Mouse (Mus musculus) C2C12 (cell line): ENCODE measurements at regions not wholly inside any gene's neighbourhood (a gene's known extent, or its start where the extent isn't known, plus 50 kb on each side); places are given as distances from the start of the nearest gene placed in this dataset.

Experiments used
- H3K27me3 ChIP-seq: one replicate; pipeline ENCODE4 v1.6.1; 2011; ENCODE audit not compliant: control insufficient read depth, insufficient read depth, insufficient read length
- H3K36me3 ChIP-seq: one replicate; pipeline ENCODE4 v1.6.1; 2011; ENCODE audit not compliant: control insufficient read depth, insufficient read depth
- H3K4me3 ChIP-seq: one replicate; pipeline ENCODE4 v1.5.1; 2011; ENCODE audit warnings: mild to moderate bottlenecking, control low read depth; ENCODE audit not compliant: poor library complexity, insufficient read depth, severe bottlenecking
- H3K79me2 ChIP-seq: one replicate; pipeline ENCODE4 v1.6.1; 2011; ENCODE audit not compliant: control insufficient read depth, insufficient read depth
- H3K79me3 ChIP-seq: one replicate; pipeline ENCODE4 v1.6.1; 2011; ENCODE audit warnings: low read depth, control low read depth
- H3ac ChIP-seq: one replicate; pipeline ENCODE3; 2011; ENCODE audit warnings: low read depth; ENCODE audit not compliant: control insufficient read depth, insufficient read length
- CEBPB ChIP-seq: IDR thresholded peaks from one replicate; pipeline ENCODE4 v1.6.1; 2011; ENCODE audit warnings: low read depth, mild to moderate bottlenecking, control low read depth, moderate library complexity
- CTCF ChIP-seq: IDR thresholded peaks from one replicate; pipeline ENCODE4 v1.5.1; 2011; ENCODE audit not compliant: control insufficient read depth, insufficient read depth, insufficient read length
- FOSL1 ChIP-seq: IDR thresholded peaks from one replicate; pipeline ENCODE4 v1.8.0; 2011; ENCODE audit warnings: mild to moderate bottlenecking, low read length; ENCODE audit not compliant: poor library complexity, insufficient read depth, severe bottlenecking
- MAX ChIP-seq: IDR thresholded peaks from one replicate; pipeline ENCODE4 v1.6.1; 2011; ENCODE audit warnings: mild to moderate bottlenecking, control low read depth
- MYOD1 ChIP-seq: IDR thresholded peaks from one replicate; pipeline ENCODE4 v1.6.1; 2011; ENCODE audit warnings: low read depth; ENCODE audit not compliant: control insufficient read depth, insufficient read length
- MYOG ChIP-seq: IDR thresholded peaks from one replicate; pipeline ENCODE4 v1.6.1; 2011; ENCODE audit not compliant: control insufficient read depth, insufficient read length; ENCODE audit errors: extremely low read depth
- USF1 ChIP-seq: IDR thresholded peaks from one replicate; pipeline ENCODE4 v1.6.1; 2011; ENCODE audit warnings: low read depth, mild to moderate bottlenecking, control low read depth, moderate library complexity

DNA sequence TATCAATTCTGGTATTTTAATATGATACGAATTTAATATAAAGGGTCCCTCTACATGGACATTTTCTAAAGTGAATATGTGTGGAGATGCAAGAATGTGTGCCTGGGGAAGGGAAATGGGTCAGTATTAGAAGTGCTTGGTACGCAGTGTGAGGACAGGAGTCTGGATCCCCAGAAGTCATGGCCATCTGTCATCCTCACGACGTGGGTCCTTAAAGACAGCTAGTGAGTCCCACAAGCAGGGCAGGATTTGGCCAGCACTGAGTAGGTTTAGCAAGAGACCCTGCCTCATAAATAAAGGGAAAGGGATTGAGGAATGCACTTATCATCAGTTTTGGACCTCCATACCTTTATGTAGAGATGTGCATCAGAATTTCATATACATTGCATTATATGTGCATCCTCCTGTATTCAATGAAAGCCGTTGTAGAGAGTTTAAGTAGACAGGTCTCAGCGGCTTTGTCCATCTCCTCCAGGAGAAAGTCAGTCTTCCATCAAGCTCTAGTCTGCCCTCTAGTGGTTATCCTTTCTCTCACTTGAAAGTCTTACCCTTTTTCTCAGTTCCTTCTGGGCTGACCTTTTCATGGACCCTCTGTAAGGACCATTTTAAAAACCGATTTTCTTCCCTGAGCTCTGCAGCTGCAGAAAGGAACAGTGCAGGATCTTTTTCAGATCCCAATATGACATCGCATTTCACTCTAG, 434.0 kb upstream of the Apob start:
- H3K4me3 ChIP-seq = no peak overlapping the region

DNA sequence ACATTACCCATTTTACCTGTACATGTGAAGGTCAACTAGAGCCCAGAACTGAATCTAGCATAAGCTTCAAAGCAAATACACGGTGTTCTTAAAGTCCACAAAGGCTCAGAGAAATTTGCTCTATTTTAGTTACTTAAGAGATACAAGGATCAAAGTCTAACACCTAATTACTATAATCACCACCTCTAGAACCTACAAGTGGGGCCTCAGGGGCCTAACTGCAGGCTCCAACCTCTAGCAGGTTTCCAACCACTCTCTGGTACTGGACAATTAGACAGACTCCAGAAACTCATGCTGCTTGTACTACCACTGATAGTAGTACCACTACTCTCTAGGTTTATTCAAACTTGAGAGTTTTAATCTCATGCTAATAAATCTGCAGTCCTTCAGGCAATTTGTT, 428.7 kb upstream of the Apob start:
- H3K79me2 ChIP-seq = no peaks in the 10 kb centered on the region
- H3K36me3 ChIP-seq = no peaks in the 10 kb centered on the region
- H3K79me3 ChIP-seq = no peaks in the 10 kb centered on the region
- TF ChIP-seq CEBPB (no peak), FOSL1 (no peak), MYOD1 (no peak), MYOG (no peak), CTCF (no peak), USF1 (no peak), MAX (no peak)
- no peak overlapping the region for H3ac ChIP-seq
- H3K4me3 ChIP-seq = no peak overlapping the region
- H3K27me3 ChIP-seq = no peaks in the 10 kb centered on the region

More for the DNA sequence above, 434.0 kb upstream of the Apob start:
- Histone ChIP-seq H3K79me3 (no peaks in the 10 kb centered on the region), H3K36me3 (no peaks in the 10 kb centered on the region), H3ac (no peak overlapping the region), H3K27me3 (no peaks in the 10 kb centered on the region), H3K79me2 (no peaks in the 10 kb centered on the region)
- TF ChIP-seq CTCF = no peak
- TF ChIP-seq MYOG = no peak
- TF ChIP-seq USF1 = no peak
- TF ChIP-seq MAX = no peak
- no peak for TF ChIP-seq CEBPB
- no peak for TF ChIP-seq MYOD1
- TF ChIP-seq FOSL1 = no peak

DNA sequence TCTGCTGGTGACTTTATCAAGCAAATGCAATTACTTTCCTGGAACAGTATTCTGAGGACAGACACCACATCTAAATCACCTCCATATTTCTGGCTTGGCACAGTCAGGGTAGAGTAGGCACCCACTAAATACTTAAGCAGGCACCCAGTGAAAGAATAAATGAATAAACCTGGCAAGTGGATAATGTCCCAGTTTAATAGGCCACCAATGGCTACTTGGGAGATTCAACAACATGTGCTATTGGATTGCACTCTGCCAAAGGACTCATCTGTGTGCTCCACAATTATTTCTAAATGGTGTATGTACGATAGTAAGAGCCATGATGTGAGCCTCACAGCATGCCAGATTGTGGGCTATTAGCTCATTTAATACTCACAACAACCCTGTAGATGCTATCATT, 417.2 kb upstream of the Apob start:
- no peaks in the 10 kb centered on the region for H3K79me2 ChIP-seq
- no peak overlapping the region for H3ac ChIP-seq
- TF ChIP-seq USF1 (no peak), MAX (no peak), CEBPB (no peak), CTCF (no peak), MYOD1 (no peak), FOSL1 (no peak), MYOG (no peak)
- no peaks in the 10 kb centered on the region for H3K27me3 ChIP-seq
- H3K4me3 ChIP-seq = no peak overlapping the region
- H3K36me3 ChIP-seq = no peaks in the 10 kb centered on the region
- no peaks in the 10 kb centered on the region for H3K79me3 ChIP-seq

DNA sequence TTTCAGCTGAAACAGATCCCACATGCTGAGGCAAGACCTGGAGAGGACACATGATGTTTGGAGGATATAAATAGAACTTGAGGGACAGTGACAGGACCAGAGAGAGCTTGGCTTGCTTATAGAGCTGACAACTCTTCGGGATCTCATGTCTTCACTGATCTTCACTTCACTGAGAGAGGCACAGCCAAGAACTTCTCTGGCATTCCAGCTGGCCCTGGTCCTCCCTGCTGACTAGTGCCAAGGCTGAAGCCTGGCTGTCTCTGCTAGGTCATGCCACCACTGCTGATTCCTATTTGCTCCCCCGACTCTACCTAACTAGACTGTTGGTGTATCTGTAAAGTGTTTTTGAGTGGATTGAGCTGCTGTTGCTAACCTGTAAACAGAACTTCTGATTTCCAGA, 401.4 kb upstream of the Apob start:
- H3K4me3 ChIP-seq = no peak overlapping the region
- no peak overlapping the region for H3ac ChIP-seq
- no peaks in the 10 kb centered on the region for H3K36me3 ChIP-seq
- no peaks in the 10 kb centered on the region for H3K27me3 ChIP-seq
- H3K79me2 ChIP-seq = no peaks in the 10 kb centered on the region
- TF ChIP-seq CEBPB (no peak), MYOG (no peak), USF1 (no peak), MYOD1 (no peak), MAX (no peak), FOSL1 (no peak), CTCF (no peak)
- H3K79me3 ChIP-seq = no peaks in the 10 kb centered on the region

DNA sequence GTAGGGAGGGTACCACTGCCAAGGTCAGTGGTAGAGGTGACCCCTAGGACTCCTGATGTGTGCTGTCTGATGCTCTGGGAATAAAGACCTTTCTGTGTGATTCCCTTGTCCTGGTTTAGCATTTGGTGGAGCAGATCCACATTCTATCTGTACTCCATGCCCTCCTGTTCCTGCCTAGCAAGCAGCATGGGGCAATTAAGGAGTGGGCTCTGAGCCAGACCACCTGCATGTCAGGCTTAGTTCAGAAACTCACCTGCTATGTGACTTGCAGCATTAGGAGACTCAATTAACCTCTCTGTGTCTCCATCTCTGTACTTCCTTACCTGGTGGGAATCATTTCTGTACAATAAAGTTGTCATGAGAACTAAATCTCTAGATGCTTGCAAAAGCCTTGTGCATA, 389.9 kb upstream of the Apob start:
- H3K27me3 ChIP-seq = no peaks in the 10 kb centered on the region
- no peak for TF ChIP-seq CTCF
- no peak for TF ChIP-seq FOSL1
- TF ChIP-seq MAX = no peak
- no peaks in the 10 kb centered on the region for H3K79me3 ChIP-seq
- no peaks in the 10 kb centered on the region for H3K79me2 ChIP-seq
- H3K4me3 ChIP-seq = no peak overlapping the region
- H3K36me3 ChIP-seq = no peaks in the 10 kb centered on the region
- H3ac ChIP-seq = no peak overlapping the region

DNA sequence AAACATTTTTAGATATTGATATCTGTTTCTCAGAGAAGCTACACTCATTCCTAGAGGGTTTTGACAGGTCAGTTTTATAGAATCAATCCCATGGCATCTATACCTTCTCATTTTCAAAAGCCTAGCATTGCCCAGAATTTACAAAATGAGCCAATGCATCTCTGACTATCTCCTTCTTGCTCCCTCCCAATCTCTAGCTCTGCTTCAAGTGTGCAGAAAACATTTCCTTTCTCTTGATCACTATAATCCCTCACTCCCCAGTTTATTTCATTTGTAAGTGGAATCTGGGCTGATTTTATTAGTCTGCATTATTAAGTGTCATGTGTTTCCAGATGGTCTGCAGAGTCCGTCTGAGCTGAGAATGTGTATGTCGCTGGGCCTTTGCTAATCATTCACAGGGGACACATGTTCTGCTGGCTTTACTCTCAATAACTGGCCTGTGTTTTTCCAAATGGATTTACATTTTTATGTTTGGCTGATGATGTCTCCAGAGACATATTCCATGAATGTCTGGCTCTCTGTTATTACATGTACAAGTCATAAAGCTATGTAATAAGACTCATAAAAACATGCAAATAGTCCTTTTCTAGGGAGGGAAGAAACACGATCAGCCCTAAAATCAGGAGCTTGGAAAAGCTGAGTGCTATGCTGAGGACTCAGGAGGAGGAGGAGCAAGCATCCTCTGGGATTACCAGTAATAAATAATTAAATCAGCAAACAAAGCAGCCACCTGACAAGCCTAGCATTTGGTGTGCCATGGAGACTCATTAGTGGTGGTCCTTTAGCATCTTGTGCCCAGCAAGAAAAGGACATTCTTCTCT, 366.0 kb upstream of the Apob start:
- no peaks in the 10 kb centered on the region for H3K36me3 ChIP-seq
- H3K79me2 ChIP-seq = no peaks in the 10 kb centered on the region
- no peaks in the 10 kb centered on the region for H3K27me3 ChIP-seq
- no peak overlapping the region for H3K4me3 ChIP-seq
- TF ChIP-seq USF1 (no peak), MYOG (no peak), FOSL1 (no peak), CEBPB (no peak), CTCF (no peak), MAX (no peak), MYOD1 (no peak)
- no peak overlapping the region for H3ac ChIP-seq
- H3K79me3 ChIP-seq = no peaks in the 10 kb centered on the region
